Mouse (Mus musculus) lung, postnatal 0 days (tissue): ENCODE measurements around the gene Bcam.

ENCODE experiments used
- CTCF ChIP-seq: IDR thresholded peaks from 2 replicates; pipeline ENCODE4 v1.5.1; 2016; ENCODE audit warnings: antibody characterized with exemption, mild to moderate bottlenecking
- EP300 ChIP-seq: IDR thresholded peaks from 2 replicates; pipeline ENCODE4 v1.6.1; 2016; ENCODE audit warnings: antibody characterized with exemption, mild to moderate bottlenecking, control low read depth

GRCm38 (mm10) chr7:19777049-19777723 is 6.4 kb upstream of the Bcam start:
- TF ChIP-seq CTCF: no peak
- no peak for TF ChIP-seq EP300
